Mouse (Mus musculus) brain, embryonic 14.5 days (tissue): ENCODE measurements around the gene E330009J07Rik.

Experiments
- CTCF ChIP-seq: fragments of 200-500 bp; IDR thresholded peaks from 2 replicates; pipeline ENCODE4 v1.5.1; 2012; ENCODE audit warnings: inconsistent platforms, mild to moderate bottlenecking, moderate library complexity, borderline replicate concordance; ENCODE audit not compliant: insufficient read depth, insufficient read length; ENCODE audit errors: extremely low read depth
- POLR2A ChIP-seq: fragments of 200-500 bp; IDR thresholded peaks from 2 replicates; pipeline ENCODE4 v1.6.1; 2012; ENCODE audit warnings: mild to moderate bottlenecking, inconsistent platforms, borderline replicate concordance; ENCODE audit not compliant: poor library complexity, insufficient read depth, insufficient read length, severe bottlenecking; ENCODE audit errors: extremely low read depth

- TF ChIP-seq POLR2A (no peak), CTCF (no peak)
Measured at GRCm38 (mm10) chr6:40430878-40431277, 5.1 kb downstream of the E330009J07Rik start.
